Mouse (Mus musculus) embryonic facial prominence, embryonic 11.5 days (tissue): Measurements from ENCODE around the gene Pitpnc1. TPM values are rescaled to one million over a fixed set of nuclear protein-coding genes. Genes with fewer than 3 reads are reported as not detected.

ENCODE experiments used
- ATAC-seq: fragments of 200-750 bp; cut with Nextera tagmentation; replicated peaks from 2 replicates; pipeline ENCODE4 v1.8.0; 2017; ENCODE audit warnings: low read depth; ENCODE audit not compliant: insufficient number of reproducible peaks, low FRiP score, low TSS enrichment
- DNase-seq: peaks from one replicate; pipeline ENCODE4 v3.0.0-alpha.2; 2015; ENCODE audit warnings: low spot score
- H3K27ac ChIP-seq: fragments of 300-500 bp; sonication (generic); replicated peaks from 2 replicates; pipeline ENCODE4 v1.5.1; 2014; ENCODE audit warnings: mild to moderate bottlenecking, low read depth, low read length, control low read depth
- H3K27me3 ChIP-seq: fragments of 300-500 bp; sonication (generic); 2 replicates; pipeline ENCODE4 v1.6.1; 2014; ENCODE audit warnings: mild to moderate bottlenecking, low read length, moderate library complexity, mixed read lengths; ENCODE audit not compliant: control insufficient read depth, insufficient read depth
- H3K36me3 ChIP-seq: fragments of 300-500 bp; sonication (generic); replicated peaks from 2 replicates; pipeline ENCODE4 v1.6.1; 2014; ENCODE audit warnings: low read depth, mild to moderate bottlenecking, low read length, moderate library complexity, mixed read lengths; ENCODE audit not compliant: control insufficient read depth, insufficient read depth
- H3K4me1 ChIP-seq: fragments of 300-500 bp; sonication (generic); 2 replicates; pipeline ENCODE4 v1.6.1; 2014; ENCODE audit warnings: low read length, mixed read lengths; ENCODE audit not compliant: control insufficient read depth, insufficient read depth
- H3K4me2 ChIP-seq: fragments of 300-500 bp; sonication (generic); 2 replicates; pipeline ENCODE4 v1.6.1; 2014; ENCODE audit warnings: low read depth, mild to moderate bottlenecking, control low read depth, low read length, moderate library complexity
- H3K4me3 ChIP-seq: fragments of 300-500 bp; sonication (generic); 2 replicates; pipeline ENCODE4 v1.5.1; 2014; ENCODE audit warnings: low read depth, low read length, control low read depth
- H3K9ac ChIP-seq: fragments of 300-500 bp; sonication (generic); replicated peaks from 2 replicates; pipeline ENCODE4 v1.6.1; 2014; ENCODE audit warnings: mild to moderate bottlenecking, control low read depth, low read length
- H3K9me3 ChIP-seq: fragments of 300-500 bp; sonication (generic); replicated peaks from 2 replicates; pipeline ENCODE4 v1.6.1; 2016; ENCODE audit warnings: mild to moderate bottlenecking, low read length, inconsistent platforms, mixed read lengths; ENCODE audit not compliant: control insufficient read depth
- WGBS: fragments of 180-500 bp; shearing (Covaris S2); extraction: QIAGEN DNeasy Blood & Tissue Kit; methylation state at CpG from one replicate; pipeline ENCODE4 v1.1.7; 2014; 5-methylcytosine and 5-hydroxymethylcytosine counted together
- polyA plus RNA-seq: library from polyadenylated mRNA; unstranded; fragments of >200 nt; fragmentation: Nextera tagmentation; extraction: Ambion mirVana; gene quantifications from 2 replicates; pipeline ENCODE4 v1.2.1, GENCODE M21; 2014

Gene Pitpnc1
- polyA plus RNA-seq, 1 experiment from 2014 or later: 45.1 TPM

- Histone ChIP-seq H3K4me1 (no peaks in the 10 kb centered on the region), H3K4me3 (no peak overlapping the region), H3K9me3 (no peaks in the 10 kb centered on the region), H3K36me3 (no peaks in the 10 kb centered on the region), H3K27me3 (no peaks in the 10 kb centered on the region), H3K9ac (no peak overlapping the region), H3K27ac (no peak overlapping the region), H3K4me2 (no peak overlapping the region)
- WGBS: 97% methylated on average over 13 of the region's 13 CpGs
- no peak for DNase-seq
- no peak for ATAC-seq
Measured at GRCm38 (mm10) chr11:107332332-107332731, 138.2 kb downstream of the Pitpnc1 start.

- no peaks in the 10 kb centered on the region for H3K9me3 ChIP-seq
- DNase-seq (no peak), ATAC-seq (no peak)
- 100% methylated on average over 2 of the region's 2 CpGs for WGBS
- H3K4me2 ChIP-seq: no peak overlapping the region
- no peak overlapping the region for H3K4me3 ChIP-seq
- no peaks in the 10 kb centered on the region for H3K36me3 ChIP-seq
- no peaks in the 10 kb centered on the region for H3K4me1 ChIP-seq
- H3K27ac ChIP-seq: no peak overlapping the region
- no peak overlapping the region for H3K9ac ChIP-seq
- H3K27me3 ChIP-seq: no peaks in the 10 kb centered on the region
Measured at GRCm38 (mm10) chr11:107331425-107331824, 139.1 kb downstream of the Pitpnc1 start.

GRCm38 (mm10) chr11:107327326-107327725 is 143.2 kb downstream of the Pitpnc1 start:
- Histone ChIP-seq H3K27ac (no peak overlapping the region), H3K9me3 (no peaks in the 10 kb centered on the region), H3K9ac (no peak overlapping the region), H3K4me3 (no peak overlapping the region), H3K36me3 (no peaks in the 10 kb centered on the region), H3K4me2 (no peak overlapping the region), H3K27me3 (no peaks in the 10 kb centered on the region), H3K4me1 (no peaks in the 10 kb centered on the region)
- DNase-seq (no peak), ATAC-seq (no peak)
- 87% methylated on average over 10 of the region's 10 CpGs for WGBS

DNA sequence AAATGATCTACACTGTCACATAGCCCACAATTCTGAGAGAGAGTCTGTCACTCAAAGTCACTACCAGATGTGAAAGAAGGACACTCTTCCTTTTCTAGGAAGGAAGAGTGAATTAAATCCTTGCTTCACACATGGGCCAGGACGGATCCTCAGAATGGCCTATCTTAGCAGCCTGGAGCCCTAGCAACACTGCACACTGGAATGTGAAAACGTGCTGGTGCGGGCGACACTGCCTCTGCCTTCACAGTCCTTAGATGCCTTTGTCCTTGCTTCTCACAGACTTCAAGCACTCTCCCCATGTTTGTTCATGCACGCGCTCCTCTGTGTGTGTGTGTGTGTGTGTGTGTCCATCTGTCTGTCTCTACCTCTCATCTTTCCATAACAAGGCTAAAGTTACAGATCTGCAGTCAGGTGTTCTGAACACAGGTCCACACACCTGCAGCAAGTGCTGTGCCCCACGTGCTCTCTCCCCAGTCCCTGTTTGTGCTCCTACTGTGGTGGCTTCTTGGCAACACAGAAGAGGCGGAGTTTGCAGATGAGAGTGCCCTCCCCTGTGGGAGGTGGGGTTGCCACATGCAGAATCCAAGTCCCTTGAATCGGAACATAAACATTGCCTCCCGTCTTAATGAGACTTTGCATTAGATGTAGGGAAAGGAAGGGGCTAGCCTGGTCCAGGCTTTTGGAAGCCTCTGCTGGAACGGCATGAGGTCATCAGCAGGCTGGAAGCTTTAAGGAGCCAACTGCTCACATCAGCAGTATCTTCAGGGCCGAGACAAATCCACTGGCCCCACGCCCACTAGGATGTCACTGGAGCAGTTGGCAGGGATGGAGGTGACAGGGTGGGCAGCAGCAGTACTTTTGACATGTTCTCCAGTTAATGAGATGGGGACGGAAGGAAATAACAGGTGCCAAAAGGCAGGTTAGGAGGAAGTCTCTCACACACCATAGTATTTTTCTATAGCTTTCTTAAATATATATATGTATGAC is 144.5 kb downstream of the Pitpnc1 start:
- no peak; the same call in 1 of the 2 replicates for ATAC-seq
- WGBS: 58% methylated on average over 14 of the region's 14 CpGs
- Histone ChIP-seq H3K9ac (no peak overlapping the region), H3K4me1 (no peaks in the 10 kb centered on the region), H3K4me3 (no peak overlapping the region), H3K36me3 (no peaks in the 10 kb centered on the region), H3K27ac (no peak overlapping the region), H3K4me2 (no peak overlapping the region), H3K9me3 (no peaks in the 10 kb centered on the region), H3K27me3 (no peaks in the 10 kb centered on the region)
- DNase-seq: no peak

- Histone ChIP-seq H3K27me3 (no peaks in the 10 kb centered on the region), H3K4me3 (no peak overlapping the region), H3K9me3 (no peaks in the 10 kb centered on the region), H3K4me1 (no peaks in the 10 kb centered on the region), H3K4me2 (no peak overlapping the region), H3K36me3 (no peaks in the 10 kb centered on the region), H3K27ac (no peak overlapping the region), H3K9ac (no peak overlapping the region)
- ATAC-seq (no peak), DNase-seq (no peak)
- WGBS: 86% methylated on average over 4 of the region's 4 CpGs
Measured at GRCm38 (mm10) chr11:107325226-107325625, 145.3 kb downstream of the Pitpnc1 start.

DNA sequence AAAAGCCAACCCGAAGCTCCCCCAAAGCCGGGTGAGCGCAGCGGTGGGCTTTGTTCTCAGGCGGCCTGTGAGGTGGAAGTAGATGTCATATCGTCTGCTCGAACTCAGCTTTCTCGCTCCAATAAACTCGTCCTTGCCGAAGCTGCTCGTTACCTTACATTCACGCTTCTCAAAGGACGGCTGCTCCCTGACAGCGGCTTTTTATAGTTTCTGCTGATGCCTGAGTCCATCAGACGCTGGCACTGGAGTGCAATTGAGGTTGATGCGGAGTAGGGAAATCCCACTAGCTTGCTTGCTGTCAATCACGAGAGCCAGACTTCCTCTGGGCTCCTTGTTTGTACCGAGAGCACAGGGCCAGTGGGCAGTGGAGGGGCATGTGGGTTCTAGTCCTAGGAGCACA is 147.3 kb downstream of the Pitpnc1 start:
- Histone ChIP-seq H3K4me2 (no peak overlapping the region), H3K4me3 (no peak overlapping the region), H3K36me3 (no peaks in the 10 kb centered on the region), H3K4me1 (no peaks in the 10 kb centered on the region), H3K9me3 (no peaks in the 10 kb centered on the region), H3K27ac (no peak overlapping the region), H3K27me3 (no peaks in the 10 kb centered on the region), H3K9ac (no peak overlapping the region)
- ATAC-seq (no peak), DNase-seq (no peak)
- 83% methylated on average over 18 of the region's 18 CpGs for WGBS

GRCm38 (mm10) chr11:107322226-107322625 is 148.3 kb downstream of the Pitpnc1 start:
- no peak overlapping the region for H3K4me3 ChIP-seq
- no peak overlapping the region for H3K4me2 ChIP-seq
- no peak for DNase-seq
- 96% methylated on average over 13 of the region's 13 CpGs for WGBS
- no peak overlapping the region for H3K9ac ChIP-seq
- no peaks in the 10 kb centered on the region for H3K4me1 ChIP-seq
- H3K27ac ChIP-seq: no peak overlapping the region
- no peaks in the 10 kb centered on the region for H3K27me3 ChIP-seq
- no peaks in the 10 kb centered on the region for H3K36me3 ChIP-seq
- no peak for ATAC-seq
- H3K9me3 ChIP-seq: no peaks in the 10 kb centered on the region

GRCm38 (mm10) chr11:107321819-107322218 is 148.7 kb downstream of the Pitpnc1 start:
- Histone ChIP-seq H3K4me3 (no peak overlapping the region), H3K9ac (no peak overlapping the region)
- no peak for DNase-seq

More at GRCm38 (mm10) chr11:107321819-107322218, 148.7 kb downstream of the Pitpnc1 start:
- 94% methylated on average over 3 of the region's 3 CpGs for WGBS
- Histone ChIP-seq H3K4me1 (no peaks in the 10 kb centered on the region), H3K36me3 (no peaks in the 10 kb centered on the region), H3K27ac (no peak overlapping the region), H3K27me3 (no peaks in the 10 kb centered on the region), H3K9me3 (no peaks in the 10 kb centered on the region), H3K4me2 (no peak overlapping the region)
- no peak for ATAC-seq
